Mouse (Mus musculus) midbrain, embryonic 16.5 days (tissue): ENCODE results near the gene Rasgrp2. TPM values are rescaled to one million over a fixed set of nuclear protein-coding genes. Genes with fewer than 3 reads are reported as not detected.

Experiments
- ATAC-seq: fragments of 200-750 bp; cut with Nextera tagmentation; 2 replicates; pipeline ENCODE4 v1.8.0; 2017; ENCODE audit warnings: moderate TSS enrichment
- H3K27ac ChIP-seq: fragments of 300-500 bp; sonication (generic); 2 replicates; pipeline ENCODE4 v1.5.1; 2014; ENCODE audit warnings: mild to moderate bottlenecking, low read length, mixed read lengths
- H3K27me3 ChIP-seq: fragments of 300-500 bp; sonication (generic); 2 replicates; pipeline ENCODE4 v1.6.1; 2014; ENCODE audit warnings: low read depth, low read length, mixed read lengths; ENCODE audit not compliant: control insufficient read depth, insufficient read depth
- H3K36me3 ChIP-seq: fragments of 300-500 bp; sonication (generic); 2 replicates; pipeline ENCODE4 v1.6.1; 2014; ENCODE audit warnings: mild to moderate bottlenecking, low read length, moderate library complexity, mixed read lengths; ENCODE audit not compliant: control insufficient read depth, insufficient read depth
- H3K4me1 ChIP-seq: fragments of 300-500 bp; sonication (generic); 2 replicates; pipeline ENCODE4 v1.6.1; 2014; ENCODE audit warnings: mild to moderate bottlenecking, low read length, mixed read lengths; ENCODE audit not compliant: control insufficient read depth, insufficient read depth
- H3K4me2 ChIP-seq: fragments of 300-500 bp; sonication (generic); 2 replicates; pipeline ENCODE4 v1.6.1; 2014; ENCODE audit warnings: mild to moderate bottlenecking, low read length, mixed read lengths
- H3K4me3 ChIP-seq: fragments of 300-500 bp; sonication (generic); 2 replicates; pipeline ENCODE4 v1.5.1; 2014; ENCODE audit warnings: low read depth, mild to moderate bottlenecking, low read length, moderate library complexity, mixed read lengths
- H3K9ac ChIP-seq: fragments of 300-500 bp; sonication (generic); 2 replicates; pipeline ENCODE4 v1.6.1; 2014; ENCODE audit warnings: low read depth, low read length, mixed read lengths
- H3K9me3 ChIP-seq: fragments of 300-500 bp; sonication (generic); replicated peaks from 2 replicates; pipeline ENCODE4 v1.6.1; 2014; ENCODE audit warnings: mild to moderate bottlenecking, low read length, mixed read lengths; ENCODE audit not compliant: control insufficient read depth, poor library complexity, severe bottlenecking
- WGBS: fragments of 180-500 bp; shearing (Covaris S2); extraction: QIAGEN DNeasy Blood & Tissue Kit; methylation state at CpG from one replicate; pipeline ENCODE4 v1.1.7; 2014; 5-methylcytosine and 5-hydroxymethylcytosine counted together
- polyA plus RNA-seq: library from polyadenylated mRNA; unstranded; fragments of >200 nt; fragmentation: Nextera tagmentation; extraction: Ambion mirVana; gene quantifications from 2 replicates; pipeline ENCODE4 v1.2.1, GENCODE M21; 2015

Rasgrp2 gene
- polyA plus RNA-seq, 1 experiment from 2014 or later: 139 TPM

- Histone ChIP-seq H3K4me1 (no peaks in the 10 kb centered on the region), H3K9ac (no peak overlapping the region), H3K27me3 (no peaks in the 10 kb centered on the region), H3K9me3 (no peaks in the 10 kb centered on the region), H3K4me2 (no peak overlapping the region), H3K27ac (no peak overlapping the region), H3K4me3 (no peak overlapping the region), H3K36me3 (peaks cover 48% of the 10 kb centered on the region)
- no peak for ATAC-seq
- WGBS: 47% methylated on average over 11 of the region's 11 CpGs
Measured at GRCm38 (mm10) chr19:6377327-6378040, 21.7 kb upstream of the Rasgrp2 start.

- Histone ChIP-seq H3K27ac (no peak overlapping the region), H3K4me3 (no peak overlapping the region), H3K9ac (no peak overlapping the region), H3K4me1 (no peaks in the 10 kb centered on the region; the same call in 1 of the 2 replicates), H3K9me3 (no peaks in the 10 kb centered on the region), H3K4me2 (no peak overlapping the region), H3K36me3 (peaks cover 23% of the 10 kb centered on the region), H3K27me3 (no peaks in the 10 kb centered on the region)
- no peak for ATAC-seq
- 96% methylated on average over 9 of the region's 9 CpGs for WGBS
Measured at GRCm38 (mm10) chr19:6380411-6381166, 18.6 kb upstream of the Rasgrp2 start.

- Histone ChIP-seq H3K27ac (no peak overlapping the region), H3K4me2 (no peak overlapping the region), H3K4me1 (no peaks in the 10 kb centered on the region; the same call in 1 of the 2 replicates), H3K9me3 (no peaks in the 10 kb centered on the region), H3K36me3 (peaks cover 17% of the 10 kb centered on the region), H3K9ac (no peak overlapping the region), H3K27me3 (no peaks in the 10 kb centered on the region), H3K4me3 (no peak overlapping the region)
- 93% methylated on average over 5 of the region's 5 CpGs for WGBS
- ATAC-seq: no peak
Measured at GRCm38 (mm10) chr19:6381238-6381637, 17.9 kb upstream of the Rasgrp2 start.

GRCm38 (mm10) chr19:6382323-6382924 is 16.7 kb upstream of the Rasgrp2 start:
- no peak overlapping the region for H3K4me2 ChIP-seq
- no peak overlapping the region for H3K9ac ChIP-seq
- no peaks in the 10 kb centered on the region; the same call in 1 of the 2 replicates for H3K4me1 ChIP-seq
- H3K9me3 ChIP-seq: no peaks in the 10 kb centered on the region
- no peak for ATAC-seq
- no peak overlapping the region for H3K27ac ChIP-seq
- 82% methylated on average over 4 of the region's 4 CpGs for WGBS
- no peak overlapping the region for H3K4me3 ChIP-seq
- H3K27me3 ChIP-seq: no peaks in the 10 kb centered on the region
- 0 out of 2 replicates have a peak, but pooled peaks cover 5% of the 10 kb centered on the region for H3K36me3 ChIP-seq

- H3K9ac ChIP-seq: no peak overlapping the region
- ATAC-seq: no peak
- no peak overlapping the region for H3K4me2 ChIP-seq
- no peaks in the 10 kb centered on the region; the same call in 1 of the 2 replicates for H3K4me1 ChIP-seq
- no peaks in the 10 kb centered on the region for H3K36me3 ChIP-seq
- WGBS: 42% methylated on average over 5 of the region's 5 CpGs
- H3K4me3 ChIP-seq: no peak overlapping the region
- no peak overlapping the region for H3K27ac ChIP-seq
- no peaks in the 10 kb centered on the region for H3K9me3 ChIP-seq
- H3K27me3 ChIP-seq: no peaks in the 10 kb centered on the region
Measured at GRCm38 (mm10) chr19:6383470-6383869, 15.7 kb upstream of the Rasgrp2 start.

GRCm38 (mm10) chr19:6384128-6384527 is 15.0 kb upstream of the Rasgrp2 start, which contains the start of gene Pygm:
Gene Pygm, plus strand, starts transcription at chr19:6384399.
- H3K4me2 ChIP-seq: no peak within 1 kb of the TSS
- no peaks in the 10 kb centered on the region for H3K9me3 ChIP-seq
- H3K9ac ChIP-seq: no peak within 1 kb of the TSS; the same call in 1 of the 2 replicates
- no peak within 1 kb of the TSS for H3K27ac ChIP-seq
- no peak within 1 kb of the TSS for H3K4me3 ChIP-seq
- H3K4me1 ChIP-seq: no peaks in the 10 kb centered on the region; the same call in 1 of the 2 replicates
- H3K27me3 ChIP-seq: no peaks in the 10 kb centered on the region
- H3K36me3 ChIP-seq: no peaks in the 10 kb centered on the region
- no peak for ATAC-seq
- WGBS: 10% methylated on average over 7 of the region's 7 CpGs

- H3K9ac ChIP-seq: no peak overlapping the region
- H3K27me3 ChIP-seq: no peaks in the 10 kb centered on the region
- WGBS: 87% methylated on average over 11 of the region's 11 CpGs
- no peaks in the 10 kb centered on the region for H3K9me3 ChIP-seq
- ATAC-seq: no peak
- peaks cover 7% of the 10 kb centered on the region for H3K4me1 ChIP-seq
- no peak overlapping the region for H3K27ac ChIP-seq
- no peak overlapping the region for H3K4me2 ChIP-seq
- no peaks in the 10 kb centered on the region for H3K36me3 ChIP-seq
- H3K4me3 ChIP-seq: no peak overlapping the region
Measured at GRCm38 (mm10) chr19:6384954-6385353, 14.2 kb upstream of the Rasgrp2 start.

- no peaks in the 10 kb centered on the region for H3K27me3 ChIP-seq
- H3K27ac ChIP-seq: no peak overlapping the region
- peaks cover 8% of the 10 kb centered on the region for H3K4me1 ChIP-seq
- no peaks in the 10 kb centered on the region for H3K9me3 ChIP-seq
- no peak overlapping the region for H3K4me3 ChIP-seq
- no peaks in the 10 kb centered on the region for H3K36me3 ChIP-seq
- ATAC-seq: no peak
- no peak overlapping the region for H3K4me2 ChIP-seq
- WGBS: 83% methylated on average over 5 of the region's 5 CpGs
- no peak overlapping the region for H3K9ac ChIP-seq
Measured at GRCm38 (mm10) chr19:6385419-6385818, 13.7 kb upstream of the Rasgrp2 start.

GRCm38 (mm10) chr19:6385821-6386220 is 13.3 kb upstream of the Rasgrp2 start:
- Histone ChIP-seq H3K9me3 (no peaks in the 10 kb centered on the region), H3K4me3 (no peak overlapping the region), H3K27ac (no peak overlapping the region), H3K36me3 (no peaks in the 10 kb centered on the region), H3K4me2 (no peak overlapping the region), H3K27me3 (no peaks in the 10 kb centered on the region), H3K4me1 (peaks cover 8% of the 10 kb centered on the region), H3K9ac (no peak overlapping the region)
- ATAC-seq: no peak
- WGBS: 89% methylated on average over 7 of the region's 7 CpGs
